Mouse (Mus musculus): Measurements from ENCODE around the gene Irak2. TPM values are rescaled to one million over a fixed set of nuclear protein-coding genes. Genes with fewer than 3 reads are reported as not detected.

The Irak2 gene
- 100 to 1,000 TPM; 124 to 877 (median 414) TPM for total RNA-seq (2018; cell fraction: chromatin; rRNA removed)
- 100 to 1,000 TPM in 6 of 26 experiments, 10 to 100 TPM in 20; 31.3 to 188 (median 58.0) TPM for total RNA-seq (2018; cell fraction: cytosol; rRNA removed)
- 100 to 1,000 TPM in 23 of 26 experiments, 10 to 100 TPM in 3; 76.4 to 499 (median 338) TPM for total RNA-seq (2018; cell fraction: nucleus; rRNA removed)
- 37.2 to 60.7 TPM (median 44.6 TPM) in 3 replicates for polyA plus RNA-seq (2018)

GRCm38 (mm10) chr6:113638302-113639040, at the start of gene Irak2:
Gene Irak2 (plus strand): TSS chr6:113638467.
- H3K36me3 ChIP-seq (ENCODE audit: inconsistent target) = no peaks in the 10 kb centered on the region
- H3K27ac ChIP-seq = peak within 1 kb of the TSS; percentile 72
- H3K79me2 ChIP-seq (ENCODE audit: inconsistent target) = peaks cover 52% of the 10 kb centered on the region
- H3K4me3 ChIP-seq (ENCODE audit: inconsistent target) = peak within 1 kb of the TSS; percentile 84
- WGBS (ENCODE audit: missing documents) = 4% methylated on average over 37 of the region's 37 CpGs

GRCm38 (mm10) chr6:113592637-113593036, 45.6 kb upstream of the Irak2 start:
- Histone ChIP-seq H3K36me3 (ENCODE audit: inconsistent target) (no peaks in the 10 kb centered on the region), H3K79me2 (ENCODE audit: inconsistent target) (no peaks in the 10 kb centered on the region), H3K4me3 (ENCODE audit: inconsistent target) (no peak overlapping the region), H3K27ac (no peak overlapping the region)
- 97% methylated on average over 2 of the region's 2 CpGs for WGBS (ENCODE audit: missing documents)

GRCm38 (mm10) chr6:113597945-113598344, 40.3 kb upstream of the Irak2 start:
- Histone ChIP-seq H3K4me3 (ENCODE audit: inconsistent target) (no peak overlapping the region), H3K79me2 (ENCODE audit: inconsistent target) (no peaks in the 10 kb centered on the region), H3K36me3 (ENCODE audit: inconsistent target) (no peaks in the 10 kb centered on the region), H3K27ac (no peak overlapping the region)
- 91% methylated on average over 4 of the region's 4 CpGs for WGBS (ENCODE audit: missing documents)

GRCm38 (mm10) chr6:113599833-113600232, 38.4 kb upstream of the Irak2 start:
- Histone ChIP-seq H3K4me3 (ENCODE audit: inconsistent target) (no peak overlapping the region), H3K27ac (no peak overlapping the region), H3K36me3 (ENCODE audit: inconsistent target) (no peaks in the 10 kb centered on the region), H3K79me2 (ENCODE audit: inconsistent target) (peaks cover under 1% of the 10 kb centered on the region; the same call in 1 of the 2 replicates)
- WGBS (ENCODE audit: missing documents) = 99% methylated on average over 5 of the region's 5 CpGs

GRCm38 (mm10) chr6:113600543-113601139, 37.6 kb upstream of the Irak2 start, which contains the start of gene Fancd2os:
Gene Fancd2os (minus strand): TSS chr6:113600715.
- no peak within 1 kb of the TSS for H3K4me3 ChIP-seq (ENCODE audit: inconsistent target)
- WGBS (ENCODE audit: missing documents) = 88% methylated on average over 23 of the region's 23 CpGs
- H3K79me2 ChIP-seq (ENCODE audit: inconsistent target) = peaks cover 8% of the 10 kb centered on the region
- no peak within 1 kb of the TSS for H3K27ac ChIP-seq
- no peaks in the 10 kb centered on the region for H3K36me3 ChIP-seq (ENCODE audit: inconsistent target)

GRCm38 (mm10) chr6:113602821-113603220, 35.4 kb upstream of the Irak2 start:
- H3K27ac ChIP-seq = no peak overlapping the region
- H3K36me3 ChIP-seq (ENCODE audit: inconsistent target) = no peaks in the 10 kb centered on the region
- H3K79me2 ChIP-seq (ENCODE audit: inconsistent target) = peaks cover 30% of the 10 kb centered on the region
- H3K4me3 ChIP-seq (ENCODE audit: inconsistent target) = no peak overlapping the region
- 93% methylated on average over 6 of the region's 6 CpGs for WGBS (ENCODE audit: missing documents)

- Histone ChIP-seq H3K36me3 (ENCODE audit: inconsistent target) (no peaks in the 10 kb centered on the region), H3K4me3 (ENCODE audit: inconsistent target) (peak overlapping the region; percentile 87), H3K79me2 (ENCODE audit: inconsistent target) (peaks cover 42% of the 10 kb centered on the region), H3K27ac (peak overlapping the region; percentile 22; the same call in 1 of the 2 replicates)
- 73% methylated on average over 12 of the region's 12 CpGs for WGBS (ENCODE audit: missing documents)
These were observed 34.3 kb upstream of the Irak2 start for GRCm38 (mm10) chr6:113603993-113604392.

- peak within 1 kb of the TSS; percentile 87 for H3K4me3 ChIP-seq (ENCODE audit: inconsistent target)
- peak within 1 kb of the TSS; percentile 42; the same call in 1 of the 2 replicates for H3K27ac ChIP-seq
- H3K36me3 ChIP-seq (ENCODE audit: inconsistent target) = no peaks in the 10 kb centered on the region
- peaks cover 48% of the 10 kb centered on the region for H3K79me2 ChIP-seq (ENCODE audit: inconsistent target)
- WGBS (ENCODE audit: missing documents) = 2% methylated on average over 65 of the region's 65 CpGs
These were observed 33.6 kb upstream of the Irak2 start, which contains the start of gene Brk1 for GRCm38 (mm10) chr6:113604432-113605223. Gene Brk1 (plus strand): TSS chr6:113604772.

- Histone ChIP-seq H3K36me3 (ENCODE audit: inconsistent target) (no peaks in the 10 kb centered on the region; the same call in 1 of the 2 replicates), H3K27ac (peak overlapping the region; percentile 42; the same call in 1 of the 2 replicates), H3K79me2 (ENCODE audit: inconsistent target) (peaks cover 54% of the 10 kb centered on the region), H3K4me3 (ENCODE audit: inconsistent target) (peak overlapping the region; percentile 87)
- 3% methylated on average over 10 of the region's 10 CpGs for WGBS (ENCODE audit: missing documents)
These were observed 33.1 kb upstream of the Irak2 start for GRCm38 (mm10) chr6:113605224-113605545.

GRCm38 (mm10) chr6:113608871-113609270, 29.4 kb upstream of the Irak2 start:
- H3K36me3 ChIP-seq (ENCODE audit: inconsistent target) = peaks cover 9% of the 10 kb centered on the region; the same call in 1 of the 2 replicates
- WGBS (ENCODE audit: missing documents) = 91% methylated on average over 6 of the region's 6 CpGs

GRCm38 (mm10) chr6:113609293-113609692, 29.0 kb upstream of the Irak2 start:
- Histone ChIP-seq H3K4me3 (ENCODE audit: inconsistent target) (no peak overlapping the region), H3K79me2 (ENCODE audit: inconsistent target) (peaks cover 95% of the 10 kb centered on the region), H3K36me3 (ENCODE audit: inconsistent target) (peaks cover 13% of the 10 kb centered on the region; the same call in 1 of the 2 replicates), H3K27ac (no peak overlapping the region)
- 96% methylated on average over 7 of the region's 7 CpGs for WGBS (ENCODE audit: missing documents)

More at GRCm38 (mm10) chr6:113608871-113609270, 29.4 kb upstream of the Irak2 start:
- Histone ChIP-seq H3K4me3 (ENCODE audit: inconsistent target) (no peak overlapping the region), H3K79me2 (ENCODE audit: inconsistent target) (peaks cover 91% of the 10 kb centered on the region), H3K27ac (no peak overlapping the region)

- H3K36me3 ChIP-seq (ENCODE audit: inconsistent target) = peaks cover 42% of the 10 kb centered on the region
- peaks cover 82% of the 10 kb centered on the region for H3K79me2 ChIP-seq (ENCODE audit: inconsistent target)
- no peak overlapping the region for H3K4me3 ChIP-seq (ENCODE audit: inconsistent target)
- no peak overlapping the region for H3K27ac ChIP-seq
- whole genome bisulfite sequencing (ENCODE audit: missing documents) = 95% methylated on average over 8 of the region's 8 CpGs
These were observed 25.9 kb upstream of the Irak2 start for GRCm38 (mm10) chr6:113612258-113612969.

GRCm38 (mm10) chr6:113614152-113614551, 24.1 kb upstream of the Irak2 start:
- peaks cover 65% of the 10 kb centered on the region for H3K79me2 ChIP-seq (ENCODE audit: inconsistent target)
- peaks cover 47% of the 10 kb centered on the region for H3K36me3 ChIP-seq (ENCODE audit: inconsistent target)
- 98% methylated on average over 7 of the region's 7 CpGs for WGBS (ENCODE audit: missing documents)
- H3K27ac ChIP-seq = no peak overlapping the region
- no peak overlapping the region for H3K4me3 ChIP-seq (ENCODE audit: inconsistent target)

GRCm38 (mm10) chr6:113614997-113615396, 23.3 kb upstream of the Irak2 start:
- no peak overlapping the region for H3K27ac ChIP-seq
- WGBS (ENCODE audit: missing documents) = 98% methylated on average over 8 of the region's 8 CpGs
- H3K36me3 ChIP-seq (ENCODE audit: inconsistent target) = peaks cover 47% of the 10 kb centered on the region
- no peak overlapping the region for H3K4me3 ChIP-seq (ENCODE audit: inconsistent target)
- H3K79me2 ChIP-seq (ENCODE audit: inconsistent target) = peaks cover 56% of the 10 kb centered on the region
